Mouse (Mus musculus) liver (tissue): Measurements from ENCODE around the gene Maml3.

Experiments
- DNase-seq: peaks from one replicate; pipeline ENCODE4 v3.0.0-alpha.2; 2020; ENCODE audit warnings: mixed read lengths

Maml3 gene

DNA sequence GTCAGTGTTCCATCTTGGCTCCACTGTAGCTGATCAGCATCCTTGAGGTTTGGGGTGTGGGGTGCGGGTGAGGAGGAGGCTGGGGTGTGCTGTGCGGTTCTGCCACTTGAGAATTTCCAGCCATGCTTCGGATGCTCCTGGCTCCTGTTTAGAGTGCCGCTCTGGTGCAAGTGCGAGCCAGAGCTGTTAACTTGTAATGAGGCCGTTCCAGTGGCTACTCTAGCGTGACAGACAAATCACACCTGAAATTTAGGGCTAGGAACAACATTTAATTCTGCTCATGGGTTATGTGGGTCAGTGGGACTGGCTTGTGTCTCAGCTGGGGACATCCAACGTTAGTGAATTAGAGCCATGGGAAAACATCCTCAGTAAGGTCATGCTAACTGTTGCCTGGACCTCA is 454.9 kb downstream of the Maml3 start:
- DNase-seq, result no peak

DNA sequence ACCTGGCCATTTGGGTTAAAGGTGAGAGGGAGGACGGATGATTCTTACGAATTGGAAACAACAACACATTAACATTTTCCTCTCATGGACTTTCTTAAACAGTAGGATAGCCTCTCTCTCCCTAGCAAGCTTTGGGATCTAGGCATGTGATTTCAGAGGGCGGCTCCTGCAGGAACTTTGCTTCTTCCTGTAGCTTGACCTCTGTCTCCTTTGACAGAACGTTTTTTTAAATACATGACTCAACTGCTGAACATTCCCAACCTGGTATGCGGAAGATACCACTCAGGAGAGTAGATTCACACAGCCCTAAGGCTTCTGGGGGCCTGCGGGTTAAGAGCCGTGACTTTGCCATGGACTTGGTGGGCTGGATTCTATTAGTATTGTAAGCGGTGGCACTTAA is 455.4 kb downstream of the Maml3 start:
- DNase-seq, result no peak

DNA sequence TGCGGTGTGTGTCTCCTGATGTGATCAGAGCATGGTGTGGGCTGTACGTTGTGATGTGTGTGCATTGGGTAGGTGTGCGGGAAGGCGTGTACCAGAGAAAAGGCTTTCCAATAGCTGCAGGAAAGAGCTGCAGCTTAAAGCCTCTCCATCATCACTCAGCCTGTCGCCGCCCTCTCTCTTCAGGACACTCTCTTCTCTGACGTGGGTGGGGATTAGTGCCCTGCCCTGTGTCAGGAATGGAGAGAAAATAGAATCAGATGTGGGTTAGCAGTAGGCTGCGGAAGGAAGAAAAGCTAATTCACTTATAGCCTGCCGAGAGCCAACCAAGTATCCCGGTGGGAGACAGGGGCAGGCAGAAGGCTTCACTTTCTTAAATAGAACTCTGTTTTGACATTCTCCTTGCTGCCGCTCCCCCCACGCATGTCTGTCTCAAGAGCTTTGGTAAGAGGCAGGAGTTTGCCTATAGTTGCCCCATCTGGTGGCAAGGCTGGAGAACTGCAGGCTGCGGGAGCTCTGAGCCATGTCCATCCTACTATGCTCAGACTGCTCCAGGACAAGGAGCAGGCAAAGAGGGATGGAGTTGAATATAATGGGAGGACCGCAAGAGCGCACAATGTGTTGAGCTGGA is 456.7 kb downstream of the Maml3 start:
- DNase-seq, result peak; percentile 73

DNA sequence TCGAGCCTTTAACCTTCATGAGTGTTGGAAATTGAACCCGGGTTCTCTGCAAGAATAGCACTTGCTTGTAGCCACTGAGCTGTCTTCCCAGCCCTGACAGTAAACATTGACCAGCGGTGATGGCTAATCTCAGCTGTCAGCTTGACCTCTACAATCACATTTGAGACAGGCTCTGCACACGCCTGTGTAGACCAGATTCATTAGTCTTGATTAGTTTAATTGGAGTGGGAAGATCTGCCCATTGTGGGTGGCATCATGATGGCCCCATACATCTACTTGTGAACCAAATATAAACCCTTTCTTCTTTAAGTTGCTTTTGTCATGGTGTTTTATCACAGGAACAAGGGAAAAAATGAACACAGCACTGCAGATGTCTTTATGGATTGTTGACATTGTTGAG is 457.5 kb downstream of the Maml3 start:
- no peak for DNase-seq

DNA sequence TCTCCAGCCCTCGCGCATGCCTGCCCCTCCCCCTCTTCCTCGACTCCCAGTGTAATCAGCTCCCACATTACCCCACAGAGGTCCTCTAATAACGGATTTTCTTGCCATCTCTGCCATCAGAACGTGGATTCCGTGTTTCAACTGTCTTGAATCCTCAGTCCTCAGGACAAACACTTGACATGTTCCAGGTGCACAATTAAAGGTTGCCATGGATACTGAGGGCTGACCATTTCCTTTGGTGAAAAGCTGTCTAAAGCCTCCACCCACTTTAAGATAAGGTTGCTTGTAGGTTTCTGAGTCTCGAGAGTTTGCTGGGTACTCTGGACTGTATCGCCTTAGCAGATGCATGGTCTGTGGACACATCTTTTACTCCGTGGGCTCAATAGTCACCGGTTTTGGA is 458.6 kb downstream of the Maml3 start:
- no peak for DNase-seq

DNA sequence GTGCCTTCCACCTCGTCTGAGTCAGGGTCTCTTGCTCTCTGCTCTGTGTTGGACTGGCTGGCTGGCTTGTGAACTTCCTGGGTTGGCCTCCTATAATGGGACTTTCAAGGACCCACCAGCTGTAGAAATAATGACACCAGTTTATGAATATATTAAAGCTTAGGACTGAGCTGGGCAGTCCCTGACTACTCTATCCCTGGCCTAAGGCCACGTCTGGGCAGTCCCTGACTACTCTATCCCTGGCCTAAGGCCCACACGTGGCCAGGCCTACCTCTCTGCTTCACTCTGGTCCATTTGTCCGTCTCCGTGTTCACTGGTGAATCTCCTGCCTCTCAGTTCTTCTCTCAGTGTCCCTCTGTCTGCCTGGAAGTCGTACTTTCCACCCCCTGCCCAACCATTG is 459.4 kb downstream of the Maml3 start:
- DNase-seq, result no peak

DNA sequence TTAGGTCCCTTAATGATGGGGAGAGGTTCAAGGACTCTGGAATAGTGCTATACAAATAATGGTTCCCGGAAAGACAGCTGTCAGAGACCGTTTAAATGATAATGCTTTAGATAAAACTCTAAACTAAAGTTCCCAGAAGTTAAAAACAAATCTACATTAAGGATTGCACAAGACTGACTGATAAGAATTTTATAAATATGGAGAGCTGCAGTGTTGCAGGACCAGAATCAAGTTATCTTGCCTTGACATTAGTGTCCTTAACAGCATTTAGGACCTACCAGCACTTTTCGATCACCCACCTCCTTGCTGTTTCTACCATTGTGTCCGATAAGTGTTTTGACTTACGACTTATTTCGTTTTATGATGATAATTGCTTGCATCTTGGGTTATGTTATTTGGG is 466.6 kb downstream of the Maml3 start:
- no peak for DNase-seq

DNA sequence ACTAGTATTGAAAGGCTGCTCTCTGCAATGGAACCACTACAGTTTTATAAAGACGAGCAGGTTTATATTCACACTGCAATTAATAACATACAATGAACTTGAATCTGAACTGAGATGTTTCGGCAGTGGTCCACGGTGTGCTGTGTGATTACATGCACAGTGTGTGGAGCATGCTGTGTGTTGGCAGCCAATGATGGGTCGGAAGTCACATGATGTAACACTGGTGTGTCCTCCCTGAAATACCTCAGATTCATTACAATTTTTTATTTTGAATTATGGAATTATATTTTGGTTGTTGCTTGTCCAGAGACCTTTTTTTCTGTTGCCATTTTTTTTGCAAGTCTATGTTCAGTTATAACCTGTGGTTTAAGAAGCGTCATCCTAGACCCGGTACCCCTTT is 467.6 kb downstream of the Maml3 start:
- no peak for DNase-seq

DNA sequence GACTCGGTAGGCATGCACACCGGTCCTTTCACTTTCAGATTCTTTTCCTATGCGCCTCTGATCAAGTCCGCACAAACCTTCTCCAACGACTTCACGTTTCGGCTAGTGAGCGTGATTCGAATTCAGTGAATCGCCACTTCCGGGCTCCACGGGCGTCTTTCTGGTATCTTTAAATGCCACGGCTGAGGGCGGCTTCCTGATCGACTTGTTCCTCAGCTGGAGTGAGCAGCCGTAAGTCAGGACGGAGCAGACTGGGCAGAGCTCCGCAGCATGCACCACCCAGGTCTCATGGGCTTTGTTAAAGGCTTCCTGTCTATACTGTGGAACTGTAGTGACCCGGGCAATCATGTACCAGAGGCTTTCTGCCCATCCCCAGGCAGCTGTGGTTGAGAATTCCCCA is 468.2 kb downstream of the Maml3 start:
- DNase-seq, result peak; percentile 15

DNA sequence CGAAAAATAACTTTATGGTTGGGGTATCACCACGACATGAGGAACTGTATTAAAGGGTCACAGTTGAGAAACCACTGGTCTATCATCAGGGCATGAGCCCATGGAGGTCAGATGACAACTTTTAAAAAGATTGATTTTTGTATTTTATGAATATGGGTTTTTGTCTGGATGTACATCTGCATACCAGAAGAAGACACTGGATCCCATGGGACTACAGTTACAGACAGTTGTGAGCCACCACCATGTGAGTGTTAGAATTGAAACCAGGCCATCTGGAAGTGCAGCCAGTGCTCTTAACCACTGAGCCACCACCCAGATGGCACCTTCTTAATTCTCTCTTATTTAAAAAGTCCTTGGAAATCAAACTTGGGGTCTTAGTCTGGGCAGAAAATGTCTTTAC is 468.9 kb downstream of the Maml3 start:
- no peak for DNase-seq
